Mouse (Mus musculus): ENCODE measurements around the gene Grin2a. TPM values are rescaled to one million over a fixed set of nuclear protein-coding genes. Genes with fewer than 3 reads are reported as not detected.

Grin2a gene
- polyA plus RNA-seq, 1 experiment from 2014 or later, result 0.30 TPM

DNA sequence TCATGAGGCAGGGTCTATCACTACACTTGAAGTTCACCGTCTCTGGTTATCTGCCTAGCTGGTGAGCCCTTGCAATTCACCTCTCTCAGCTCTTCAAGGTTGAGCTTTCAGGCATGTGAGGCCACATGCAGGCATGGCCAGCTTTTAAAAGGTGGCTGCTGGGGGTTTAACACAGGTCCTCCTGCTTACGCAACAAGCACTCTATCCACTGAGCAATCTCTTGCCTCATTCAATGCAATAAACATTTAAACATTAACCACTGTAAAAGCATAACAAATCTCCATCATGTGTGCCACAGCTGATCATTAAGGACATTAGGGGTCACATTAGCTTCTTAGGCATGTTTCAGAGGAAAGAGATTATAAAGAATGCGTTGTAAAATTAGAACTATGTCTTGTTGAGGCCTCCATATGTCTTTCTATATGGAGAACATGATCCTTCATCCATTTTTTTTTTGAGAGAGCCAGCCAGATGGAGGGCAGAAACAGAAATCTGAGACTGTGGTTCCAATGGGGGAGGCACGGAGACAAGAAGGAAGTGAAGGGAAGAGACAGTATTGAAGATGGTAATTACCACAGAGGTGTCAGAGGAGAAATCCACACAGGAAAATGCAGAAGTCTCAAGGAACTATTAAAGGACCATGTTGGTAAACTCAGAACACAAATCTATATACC lies 170.8 kb downstream of the Grin2a start:
- DNase-seq (ENCODE audit: low spot score) (no peak), ATAC-seq (replicated peaks; ENCODE audit: low FRiP score, low TSS enrichment, low read depth) (no peak)
- Histone ChIP-seq H3K27me3 (replicated peaks; ENCODE audit: control insufficient read depth, insufficient read depth, low read length) (no peaks in the 10 kb centered on the region), H3K4me3 (ENCODE audit: low read depth, low read length) (no peak overlapping the region), H3K9me3 (ENCODE audit: control insufficient read depth, low read length) (no peaks in the 10 kb centered on the region), H3K4me1 (replicated peaks; ENCODE audit: control insufficient read depth, insufficient read depth, low read length) (no peaks in the 10 kb centered on the region), H3K36me3 (ENCODE audit: control insufficient read depth, insufficient read depth, low read length) (no peaks in the 10 kb centered on the region), H3K27ac (ENCODE audit: low read depth) (no peak overlapping the region), H3K4me2 (ENCODE audit: low read length) (no peak overlapping the region), H3K9ac (ENCODE audit: low read length) (no peak overlapping the region)
- 63% methylated on average over 4 of the region's 4 CpGs for WGBS

DNA sequence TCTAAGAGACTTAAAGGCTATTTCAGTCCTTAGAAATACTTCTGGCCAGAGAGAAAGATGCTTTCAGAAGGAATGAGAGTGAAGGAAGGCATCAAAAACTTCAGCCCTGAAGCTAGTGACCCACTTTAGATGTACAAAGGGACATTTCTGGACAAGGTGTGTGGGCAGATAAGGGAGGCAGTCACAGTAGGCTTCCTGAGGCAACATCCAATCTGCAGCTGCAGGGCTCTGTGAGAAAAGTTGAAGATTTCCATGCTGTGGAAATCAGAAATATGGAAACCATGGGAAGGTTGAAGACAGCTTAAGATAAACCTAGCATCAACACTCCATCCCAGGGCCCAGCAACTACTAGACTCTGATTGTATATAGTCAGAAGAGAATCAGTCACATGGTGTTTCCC lies 171.7 kb downstream of the Grin2a start:
- Histone ChIP-seq H3K36me3 (ENCODE audit: control insufficient read depth, insufficient read depth, low read length) (no peaks in the 10 kb centered on the region), H3K9me3 (ENCODE audit: control insufficient read depth, low read length) (no peaks in the 10 kb centered on the region), H3K4me2 (ENCODE audit: low read length) (no peak overlapping the region), H3K9ac (ENCODE audit: low read length) (no peak overlapping the region), H3K4me3 (ENCODE audit: low read depth, low read length) (no peak overlapping the region), H3K4me1 (replicated peaks; ENCODE audit: control insufficient read depth, insufficient read depth, low read length) (no peaks in the 10 kb centered on the region), H3K27me3 (replicated peaks; ENCODE audit: control insufficient read depth, insufficient read depth, low read length) (no peaks in the 10 kb centered on the region), H3K27ac (ENCODE audit: low read depth) (no peak overlapping the region)
- ATAC-seq (replicated peaks; ENCODE audit: low FRiP score, low TSS enrichment, low read depth), result no peak
- DNase-seq (ENCODE audit: low spot score), result no peak

DNA sequence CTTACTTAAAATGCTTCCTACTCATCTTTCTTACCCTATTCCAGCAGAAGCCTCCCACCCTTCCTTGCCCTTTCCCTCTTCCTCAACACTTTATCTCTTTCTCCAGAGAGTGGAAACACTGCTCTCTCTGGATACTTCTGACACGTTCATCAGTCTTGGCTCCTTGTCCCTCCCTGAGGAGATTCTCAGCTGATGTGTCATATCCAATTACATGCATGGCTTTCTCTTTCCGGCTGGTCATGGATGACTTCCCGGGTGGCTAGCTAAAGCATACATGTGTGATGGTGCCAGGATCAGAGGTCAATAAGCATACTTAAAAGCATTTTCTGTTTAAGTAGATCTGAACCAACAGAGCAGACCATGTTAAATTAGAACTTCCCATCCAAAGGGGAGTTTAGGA lies 175.9 kb downstream of the Grin2a start:
- no peaks in the 10 kb centered on the region for H3K9me3 ChIP-seq (ENCODE audit: control insufficient read depth, low read length)
- H3K4me3 ChIP-seq (ENCODE audit: low read depth, low read length), result no peak overlapping the region
- no peak overlapping the region for H3K4me2 ChIP-seq (ENCODE audit: low read length)
- no peaks in the 10 kb centered on the region for H3K36me3 ChIP-seq (ENCODE audit: control insufficient read depth, insufficient read depth, low read length)
- WGBS, result 67% methylated on average over 3 of the region's 3 CpGs
- H3K27me3 ChIP-seq (replicated peaks; ENCODE audit: control insufficient read depth, insufficient read depth, low read length), result no peaks in the 10 kb centered on the region
- H3K27ac ChIP-seq (ENCODE audit: low read depth), result no peak overlapping the region
- ATAC-seq (replicated peaks; ENCODE audit: low FRiP score, low TSS enrichment, low read depth) (no peak), DNase-seq (ENCODE audit: low spot score) (no peak)
- H3K4me1 ChIP-seq (replicated peaks; ENCODE audit: control insufficient read depth, insufficient read depth, low read length), result no peaks in the 10 kb centered on the region
- H3K9ac ChIP-seq (ENCODE audit: low read length), result no peak overlapping the region

DNA sequence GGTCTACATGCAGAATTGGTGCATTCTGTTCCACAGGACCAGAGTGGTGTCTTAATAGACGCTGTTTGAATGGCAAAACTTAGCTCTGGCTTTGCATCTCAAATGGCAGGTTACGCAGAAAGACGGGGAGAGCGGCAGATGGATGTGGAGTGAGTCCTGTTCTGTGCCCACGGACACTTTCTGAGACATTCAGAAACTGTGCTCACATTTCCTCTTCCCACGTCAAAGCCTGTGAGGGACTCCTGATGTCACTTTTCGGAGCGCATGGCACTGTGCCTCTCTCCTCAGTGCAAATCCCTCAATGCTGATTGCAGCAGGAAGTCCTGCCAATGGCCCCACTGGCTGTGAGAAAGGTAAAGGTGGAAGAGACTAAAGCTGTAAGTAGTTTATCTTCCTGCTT lies 194.0 kb downstream of the Grin2a start:
- DNase-seq (ENCODE audit: low spot score) (no peak), ATAC-seq (replicated peaks; ENCODE audit: low FRiP score, low TSS enrichment, low read depth) (no peak)
- H3K36me3 ChIP-seq (ENCODE audit: control insufficient read depth, insufficient read depth, low read length), result no peaks in the 10 kb centered on the region
- H3K9me3 ChIP-seq (ENCODE audit: control insufficient read depth, low read length), result no peaks in the 10 kb centered on the region
- 84% methylated on average over 8 of the region's 8 CpGs for WGBS
- H3K4me2 ChIP-seq (ENCODE audit: low read length), result no peak overlapping the region
- no peak overlapping the region for H3K27ac ChIP-seq (ENCODE audit: low read depth)
- H3K9ac ChIP-seq (ENCODE audit: low read length), result no peak overlapping the region
- H3K27me3 ChIP-seq (replicated peaks; ENCODE audit: control insufficient read depth, insufficient read depth, low read length), result no peaks in the 10 kb centered on the region
- H3K4me1 ChIP-seq (replicated peaks; ENCODE audit: control insufficient read depth, insufficient read depth, low read length), result no peaks in the 10 kb centered on the region
- H3K4me3 ChIP-seq (ENCODE audit: low read depth, low read length), result no peak overlapping the region

DNA sequence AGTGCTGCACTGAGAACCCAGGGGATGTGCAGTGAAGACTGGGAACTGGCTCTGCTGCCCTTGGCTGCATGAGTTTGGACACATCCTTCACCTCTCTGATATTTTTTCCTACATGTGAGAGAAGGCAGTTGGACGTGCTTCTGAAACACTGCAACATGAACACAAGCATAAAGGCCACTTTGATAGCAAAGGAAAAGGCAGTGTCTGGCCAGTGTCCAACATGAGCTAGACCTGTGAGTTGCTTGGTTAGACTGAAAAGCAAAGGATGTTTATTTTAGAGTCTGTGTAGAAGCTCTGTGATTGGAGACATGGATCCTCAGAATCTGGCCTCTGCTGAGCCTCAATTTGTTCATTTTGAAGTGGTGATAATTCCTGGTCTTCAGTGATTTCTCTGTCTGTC lies 195.1 kb downstream of the Grin2a start:
- WGBS, result 29% methylated on average over 1 of the region's 1 CpGs
- no peak overlapping the region for H3K9ac ChIP-seq (ENCODE audit: low read length)
- no peak overlapping the region for H3K4me2 ChIP-seq (ENCODE audit: low read length)
- no peak for DNase-seq (ENCODE audit: low spot score)
- no peak overlapping the region for H3K27ac ChIP-seq (ENCODE audit: low read depth)
- H3K9me3 ChIP-seq (ENCODE audit: control insufficient read depth, low read length), result no peaks in the 10 kb centered on the region
- H3K4me1 ChIP-seq (replicated peaks; ENCODE audit: control insufficient read depth, insufficient read depth, low read length), result no peaks in the 10 kb centered on the region
- H3K4me3 ChIP-seq (ENCODE audit: low read depth, low read length), result no peak overlapping the region
- H3K27me3 ChIP-seq (replicated peaks; ENCODE audit: control insufficient read depth, insufficient read depth, low read length), result no peaks in the 10 kb centered on the region
- H3K36me3 ChIP-seq (ENCODE audit: control insufficient read depth, insufficient read depth, low read length), result no peaks in the 10 kb centered on the region
- ATAC-seq (replicated peaks; ENCODE audit: low FRiP score, low TSS enrichment, low read depth), result no peak

DNA sequence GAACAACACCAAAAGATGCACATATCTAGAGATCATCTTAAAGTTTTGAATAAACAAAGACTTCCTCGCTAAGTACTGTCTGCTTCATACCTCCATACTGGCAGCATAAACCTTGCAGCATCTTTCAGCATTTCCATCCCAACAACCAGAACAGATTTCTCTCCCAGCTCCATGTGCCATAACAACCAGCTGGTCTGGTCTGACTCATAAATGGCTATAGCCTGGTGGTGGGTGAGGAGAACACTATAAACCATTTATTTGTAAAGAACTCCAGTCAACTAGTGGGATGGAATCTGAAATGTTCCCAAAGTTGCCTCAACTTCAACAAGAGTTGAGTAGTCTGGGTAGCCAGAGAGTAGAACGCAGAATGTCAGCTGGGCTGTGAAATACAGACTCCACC lies 202.4 kb downstream of the Grin2a start:
- no peak overlapping the region for H3K4me2 ChIP-seq (ENCODE audit: low read length)
- no peak overlapping the region for H3K9ac ChIP-seq (ENCODE audit: low read length)
- H3K4me3 ChIP-seq (ENCODE audit: low read depth, low read length), result no peak overlapping the region
- H3K36me3 ChIP-seq (ENCODE audit: control insufficient read depth, insufficient read depth, low read length), result no peaks in the 10 kb centered on the region
- no peaks in the 10 kb centered on the region for H3K27me3 ChIP-seq (replicated peaks; ENCODE audit: control insufficient read depth, insufficient read depth, low read length)
- no peaks in the 10 kb centered on the region for H3K9me3 ChIP-seq (ENCODE audit: control insufficient read depth, low read length)
- H3K27ac ChIP-seq (ENCODE audit: low read depth), result no peak overlapping the region
- 86% methylated on average over 2 of the region's 2 CpGs for WGBS
- ATAC-seq (replicated peaks; ENCODE audit: low FRiP score, low TSS enrichment, low read depth) (no peak), DNase-seq (ENCODE audit: low spot score) (no peak)
- H3K4me1 ChIP-seq (replicated peaks; ENCODE audit: control insufficient read depth, insufficient read depth, low read length), result no peaks in the 10 kb centered on the region

DNA sequence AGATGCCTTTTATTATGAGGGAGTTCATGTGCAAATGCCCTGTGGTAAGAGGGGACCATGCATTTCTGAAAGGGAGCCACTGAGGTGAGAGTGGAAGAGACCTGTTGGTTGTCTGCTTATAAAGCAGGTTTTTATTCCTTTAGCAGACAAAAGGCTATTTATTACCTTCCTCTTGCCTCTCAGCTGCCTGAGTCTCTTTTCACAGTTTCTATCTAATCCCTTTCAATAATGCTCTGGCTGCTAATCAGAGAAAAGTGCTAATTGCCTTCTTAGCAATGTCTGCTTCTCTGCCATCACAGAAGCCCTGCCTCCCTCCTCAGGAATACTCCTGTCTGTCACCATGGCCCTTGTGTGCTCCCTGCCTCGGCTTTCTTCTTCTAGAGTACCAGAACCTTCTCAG lies 209.1 kb downstream of the Grin2a start:
- Histone ChIP-seq H3K9ac (ENCODE audit: low read length) (no peak overlapping the region), H3K27ac (ENCODE audit: low read depth) (no peak overlapping the region), H3K36me3 (ENCODE audit: control insufficient read depth, insufficient read depth, low read length) (no peaks in the 10 kb centered on the region), H3K4me1 (replicated peaks; ENCODE audit: control insufficient read depth, insufficient read depth, low read length) (no peaks in the 10 kb centered on the region), H3K9me3 (ENCODE audit: control insufficient read depth, low read length) (no peaks in the 10 kb centered on the region), H3K4me3 (ENCODE audit: low read depth, low read length) (no peak overlapping the region), H3K27me3 (replicated peaks; ENCODE audit: control insufficient read depth, insufficient read depth, low read length) (no peaks in the 10 kb centered on the region), H3K4me2 (ENCODE audit: low read length) (no peak overlapping the region)
- ATAC-seq (replicated peaks; ENCODE audit: low FRiP score, low TSS enrichment, low read depth), result no peak
- 50% methylated on average over 1 of the region's 1 CpGs for WGBS
- no peak for DNase-seq (ENCODE audit: low spot score)

DNA sequence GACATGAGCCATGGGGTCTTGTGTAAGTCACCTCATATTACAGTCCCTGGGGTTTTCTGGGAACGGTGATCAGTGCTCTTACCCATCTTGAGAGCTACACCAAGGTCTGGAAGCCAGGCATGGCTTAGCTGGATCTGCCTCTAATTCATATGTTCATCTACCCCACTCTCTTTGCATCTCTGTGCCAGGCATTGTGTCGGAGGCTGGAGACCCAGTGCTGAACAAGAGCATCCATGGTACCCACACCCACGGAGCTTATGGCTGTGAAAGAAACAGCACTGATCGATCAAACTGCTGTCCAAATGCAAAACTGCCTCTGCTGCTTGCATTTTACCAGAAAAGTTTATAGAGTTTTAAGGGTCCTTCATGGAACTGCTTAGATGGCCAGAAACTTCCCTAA lies 209.5 kb downstream of the Grin2a start:
- no peaks in the 10 kb centered on the region for H3K27me3 ChIP-seq (replicated peaks; ENCODE audit: control insufficient read depth, insufficient read depth, low read length)
- ATAC-seq (replicated peaks; ENCODE audit: low FRiP score, low TSS enrichment, low read depth) (no peak), DNase-seq (ENCODE audit: low spot score) (no peak)
- H3K27ac ChIP-seq (ENCODE audit: low read depth), result no peak overlapping the region
- WGBS, result 89% methylated on average over 4 of the region's 4 CpGs
- H3K4me2 ChIP-seq (ENCODE audit: low read length), result no peak overlapping the region
- no peaks in the 10 kb centered on the region for H3K4me1 ChIP-seq (replicated peaks; ENCODE audit: control insufficient read depth, insufficient read depth, low read length)
- no peak overlapping the region for H3K9ac ChIP-seq (ENCODE audit: low read length)
- no peaks in the 10 kb centered on the region for H3K36me3 ChIP-seq (ENCODE audit: control insufficient read depth, insufficient read depth, low read length)
- no peak overlapping the region for H3K4me3 ChIP-seq (ENCODE audit: low read depth, low read length)
- H3K9me3 ChIP-seq (ENCODE audit: control insufficient read depth, low read length), result no peaks in the 10 kb centered on the region

DNA sequence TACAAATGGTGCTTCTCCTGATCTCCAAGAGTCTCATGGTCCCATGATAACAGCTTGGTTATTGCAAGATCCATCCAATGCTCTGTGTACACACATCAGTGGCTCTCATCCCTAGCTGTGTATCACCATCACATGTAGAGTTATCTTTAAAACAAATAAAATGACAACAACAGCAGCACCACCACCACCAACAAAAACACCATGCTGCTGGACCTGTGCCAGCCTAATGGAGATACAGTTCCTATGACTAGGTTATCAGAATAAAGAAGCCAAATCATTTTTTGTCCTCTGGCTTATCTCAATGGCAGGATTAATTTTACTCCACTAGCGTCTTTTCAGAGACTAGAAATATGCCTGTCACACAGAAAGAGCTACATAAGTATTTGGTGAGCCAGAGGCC lies 226.4 kb downstream of the Grin2a start:
- H3K9me3 ChIP-seq (ENCODE audit: control insufficient read depth, low read length), result no peaks in the 10 kb centered on the region
- 65% methylated on average over 1 of the region's 1 CpGs for WGBS
- H3K4me1 ChIP-seq (replicated peaks; ENCODE audit: control insufficient read depth, insufficient read depth, low read length), result no peaks in the 10 kb centered on the region
- no peaks in the 10 kb centered on the region for H3K36me3 ChIP-seq (ENCODE audit: control insufficient read depth, insufficient read depth, low read length)
- no peaks in the 10 kb centered on the region for H3K27me3 ChIP-seq (replicated peaks; ENCODE audit: control insufficient read depth, insufficient read depth, low read length)
- H3K9ac ChIP-seq (ENCODE audit: low read length), result no peak overlapping the region
- H3K4me2 ChIP-seq (ENCODE audit: low read length), result no peak overlapping the region
- no peak overlapping the region for H3K4me3 ChIP-seq (ENCODE audit: low read depth, low read length)
- no peak for ATAC-seq (replicated peaks; ENCODE audit: low FRiP score, low TSS enrichment, low read depth)
- DNase-seq (ENCODE audit: low spot score), result no peak
- no peak overlapping the region for H3K27ac ChIP-seq (ENCODE audit: low read depth)
